Mouse (Mus musculus): ENCODE measurements around the gene Gm21897. TPM values are rescaled to one million over a fixed set of nuclear protein-coding genes. Genes with fewer than 3 reads are reported as not detected.

Gene Gm21897
- not detected for polyA plus RNA-seq (2015; fragmentation: Illumina TruSeq; extraction: RNeasy Lipid Tissue Mini Kit (QIAGEN cat#74804); ENCODE audit: insufficient read depth, low read depth, low replicate concordance)

DNA sequence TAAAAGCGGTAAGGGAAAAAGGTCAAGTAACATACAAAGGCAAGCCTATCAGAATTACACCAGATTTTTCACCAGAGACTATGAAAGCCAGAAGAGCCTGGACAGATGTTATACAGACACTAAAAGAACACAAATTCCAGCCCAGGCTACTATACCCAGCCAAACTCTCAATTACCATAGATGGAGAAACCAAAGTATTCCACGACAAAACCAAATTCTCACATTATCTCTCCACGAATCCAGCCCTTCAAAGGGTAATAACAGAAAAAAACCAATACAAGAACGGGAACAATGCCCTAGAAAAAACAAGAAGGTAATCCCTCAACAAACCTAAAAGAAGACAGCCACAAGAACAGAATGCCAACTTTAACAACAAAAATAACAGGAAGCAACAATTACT is at the start of gene Gm21897:
Gm21897 (plus strand) TSS at position 301 of the 400 bp plus-strand sequence.

Measured in pancreas, adult 10 weeks (tissue).